Mouse (Mus musculus): ENCODE measurements around the gene Tfrc.
A peak's percentile ranks its signal among the peaks of the same experiment; 100 is the strongest.

Gene Tfrc

GRCm38 (mm10) chr16:32650974-32651618, 42.4 kb downstream of the Tfrc start:
- no peak for DNase-seq

GRCm38 (mm10) chr16:32654071-32654733, 45.5 kb downstream of the Tfrc start:
- DNase-seq: no peak

- DNase-seq: no peak
Observed at GRCm38 (mm10) chr16:32655534-32655933, 46.8 kb downstream of the Tfrc start.

DNA sequence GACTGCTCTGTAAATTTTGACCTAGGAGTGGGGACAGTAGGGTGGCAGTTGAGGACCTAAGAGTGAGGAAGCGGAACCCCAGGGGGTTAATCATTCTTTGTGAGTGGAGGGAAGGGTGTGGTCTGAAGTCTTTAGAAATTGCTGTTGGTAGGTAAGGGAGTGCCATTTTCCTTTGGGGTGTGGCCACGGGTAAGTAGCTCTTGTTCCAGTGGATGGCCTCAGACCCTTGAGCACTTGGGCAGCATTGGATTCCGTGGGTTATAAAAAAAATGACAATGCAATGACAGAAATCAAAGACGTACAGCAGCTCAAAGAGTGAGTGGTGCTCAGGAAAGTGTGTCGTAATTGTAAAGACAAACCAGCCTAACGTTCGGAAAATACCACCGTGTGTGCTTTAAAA, 47.6 kb downstream of the Tfrc start:
- no peak for DNase-seq

DNA sequence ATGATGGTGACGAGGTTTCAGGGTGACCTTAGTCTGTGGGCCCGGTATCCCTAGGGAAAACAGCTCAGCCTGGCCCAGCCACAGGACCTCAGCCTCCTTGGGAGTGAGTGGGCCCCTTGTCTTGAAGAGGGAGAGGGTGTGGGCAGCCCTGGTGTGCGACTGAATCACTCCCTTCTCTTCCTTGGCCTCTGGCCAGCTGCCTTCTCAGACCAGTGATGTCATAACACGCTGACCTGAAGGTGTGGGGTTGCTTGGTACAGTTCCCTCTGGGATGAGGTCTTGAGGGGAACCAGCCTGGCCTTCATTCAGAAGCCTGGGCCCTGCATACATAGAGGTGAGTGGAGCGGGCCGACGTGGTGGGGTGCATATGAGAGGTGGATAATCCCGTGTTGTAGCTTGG, 48.1 kb downstream of the Tfrc start:
- peak in 1 of 2 experiments; percentile 32 for DNase-seq

GRCm38 (mm10) chr16:32657498-32658250, 49.0 kb downstream of the Tfrc start:
- no peak for DNase-seq

- peak; percentile 78 to 81 for DNase-seq
Observed at GRCm38 (mm10) chr16:32658743-32659171, 50.0 kb downstream of the Tfrc start.

DNA sequence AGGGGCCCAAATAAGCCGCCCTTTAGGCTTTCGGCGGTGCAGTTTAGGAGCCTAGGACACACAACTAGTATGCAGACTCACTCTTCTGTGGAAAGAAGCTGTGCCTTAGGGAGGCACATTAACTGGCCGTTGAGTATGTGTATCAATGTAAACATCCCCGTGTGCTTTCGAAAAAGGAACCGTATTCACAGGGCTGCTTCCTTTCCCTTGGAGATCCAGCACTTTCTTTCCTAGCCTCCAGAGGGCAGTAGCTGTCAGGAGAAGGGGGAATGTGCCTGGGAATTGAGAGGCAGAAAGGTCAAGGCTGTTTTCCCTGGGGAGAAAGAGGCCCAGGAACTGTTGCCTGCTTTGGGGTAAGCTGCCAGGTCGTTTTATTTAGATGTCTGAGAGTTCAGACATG, 50.7 kb downstream of the Tfrc start:
- DNase-seq: peak; percentile 79 to 85

- DNase-seq: peak in 1 of 2 experiments; percentile 24
Observed at GRCm38 (mm10) chr16:32660095-32660494, 51.4 kb downstream of the Tfrc start.

DNA sequence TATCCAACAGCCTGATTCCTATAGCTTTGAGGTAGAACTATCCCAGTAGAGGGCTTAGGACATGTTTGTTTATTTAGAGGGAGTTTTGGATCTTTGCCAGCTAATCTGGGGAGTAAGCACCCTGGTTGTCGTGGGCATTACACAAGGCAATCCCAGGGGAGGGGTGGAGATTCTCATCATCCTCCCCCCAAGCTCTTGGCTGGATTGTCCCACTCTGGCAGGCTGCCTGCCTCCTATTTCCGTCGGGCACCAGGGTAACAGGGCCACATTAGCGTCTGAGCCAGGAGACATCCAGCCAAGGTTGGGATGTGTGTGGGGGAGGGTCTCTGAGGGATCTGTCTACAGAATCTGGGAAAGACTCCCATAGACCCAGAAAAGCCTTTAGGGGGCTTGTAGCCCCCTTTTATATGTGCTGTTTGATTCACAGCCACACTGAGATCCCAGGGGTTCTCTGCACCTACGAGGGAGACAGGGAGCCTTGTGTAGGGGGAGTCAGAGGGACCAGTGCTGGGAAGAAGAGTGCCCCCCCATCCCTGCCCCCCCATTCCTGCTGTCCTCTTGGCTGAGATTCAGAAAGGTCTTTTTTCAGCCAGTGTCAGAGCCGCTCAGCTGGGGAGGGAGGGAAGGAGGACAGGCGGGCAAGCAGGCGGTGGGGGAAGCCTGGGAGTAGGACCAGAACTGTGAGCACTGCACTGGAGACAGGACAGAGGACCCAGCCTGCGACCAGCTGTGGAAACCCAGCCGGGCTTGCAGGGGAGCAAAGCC, 52.0 kb downstream of the Tfrc start:
- DNase-seq: peak; percentile 81 to 85

DNA sequence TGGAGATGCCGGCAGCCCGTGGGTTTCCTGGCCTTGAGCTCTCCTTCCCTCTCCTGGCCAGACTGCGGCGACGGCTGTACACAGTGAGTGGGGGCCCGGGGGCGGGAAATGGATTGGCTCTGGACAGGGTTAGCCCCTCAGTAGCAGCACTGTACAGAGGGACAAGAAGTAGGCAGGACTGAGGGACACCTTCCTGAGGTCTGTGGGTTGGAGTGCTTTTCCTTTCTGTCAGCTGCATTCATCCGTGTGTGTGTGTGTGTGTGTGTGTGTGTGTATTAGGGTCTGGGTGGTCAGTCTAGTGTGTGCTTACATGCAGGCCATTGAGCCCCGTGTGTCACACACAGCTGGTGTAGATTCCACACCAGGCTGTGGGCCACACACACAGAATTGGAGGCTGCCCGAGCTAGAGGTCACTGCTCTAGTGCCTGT, 52.8 kb downstream of the Tfrc start:
- peak; percentile 51 to 57 for DNase-seq

DNA sequence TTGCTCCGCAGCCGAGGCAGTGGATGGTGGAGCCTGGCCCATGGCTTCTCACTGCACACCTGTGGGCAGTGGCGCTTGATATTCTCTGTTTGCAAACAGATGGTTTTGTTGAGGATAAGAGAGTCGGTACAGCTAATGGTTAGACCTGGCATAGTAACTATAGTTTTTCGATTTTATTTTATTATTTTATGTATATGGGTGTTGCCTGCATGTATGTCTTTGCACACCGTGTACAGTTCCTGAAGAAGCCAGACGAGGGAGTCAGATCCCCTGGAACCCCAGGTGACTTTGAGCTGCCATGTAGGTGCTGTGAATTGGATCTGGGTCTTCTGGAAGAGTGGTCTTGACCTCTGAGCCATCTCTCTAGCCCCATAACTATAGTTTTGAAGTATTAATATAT, 53.7 kb downstream of the Tfrc start:
- no peak for DNase-seq

DNA sequence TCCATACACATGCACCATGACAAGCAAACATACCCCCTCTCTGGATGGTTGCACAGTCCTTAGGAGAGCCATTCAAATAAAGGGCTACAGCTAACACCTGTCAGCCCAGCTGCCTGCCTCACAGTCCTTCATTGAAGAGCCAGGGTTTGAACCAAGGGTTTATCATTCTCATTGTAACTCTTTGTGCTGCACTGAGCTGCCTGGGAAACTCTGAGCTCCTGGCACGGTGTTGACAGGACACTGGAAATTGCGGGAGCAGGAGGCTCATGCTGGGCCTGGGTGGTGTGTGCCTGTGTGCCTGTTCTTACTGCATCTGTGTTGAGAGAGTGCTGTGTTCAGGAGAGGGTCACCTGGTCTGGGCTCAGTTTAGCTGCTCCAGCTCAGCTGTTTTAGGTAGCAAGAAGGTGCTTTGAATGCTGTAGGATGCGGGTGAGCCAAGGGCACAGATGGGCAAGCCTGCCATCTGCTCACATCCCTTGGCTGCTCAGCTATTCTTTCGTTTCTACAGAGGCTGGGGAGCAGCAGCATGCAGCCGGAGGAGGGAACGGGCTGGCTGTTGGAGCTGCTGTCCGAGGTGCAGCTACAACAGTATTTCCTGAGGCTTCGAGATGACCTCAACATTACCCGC, 54.6 kb downstream of the Tfrc start:
- DNase-seq: peak; percentile 76 to 77

DNA sequence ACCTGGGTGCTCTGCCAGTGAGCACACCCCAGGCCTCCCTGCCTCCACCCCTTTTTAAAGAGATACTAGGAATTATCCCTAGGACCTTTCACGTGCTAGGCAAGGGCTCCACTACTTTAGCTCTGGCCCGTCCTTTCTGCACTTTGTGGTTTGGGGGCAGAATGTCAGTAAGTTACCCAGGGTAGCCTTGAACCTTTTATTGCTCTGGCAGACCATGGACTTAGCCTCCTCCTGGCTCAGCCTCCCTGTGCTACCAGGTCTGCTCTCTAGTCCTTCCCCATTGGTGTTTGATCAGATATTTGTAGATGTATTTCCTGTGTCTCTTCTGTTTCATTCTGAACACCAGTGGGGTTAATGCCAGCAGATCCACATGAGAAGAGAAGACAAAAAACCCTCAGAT, 55.5 kb downstream of the Tfrc start:
- no peak for DNase-seq

DNA sequence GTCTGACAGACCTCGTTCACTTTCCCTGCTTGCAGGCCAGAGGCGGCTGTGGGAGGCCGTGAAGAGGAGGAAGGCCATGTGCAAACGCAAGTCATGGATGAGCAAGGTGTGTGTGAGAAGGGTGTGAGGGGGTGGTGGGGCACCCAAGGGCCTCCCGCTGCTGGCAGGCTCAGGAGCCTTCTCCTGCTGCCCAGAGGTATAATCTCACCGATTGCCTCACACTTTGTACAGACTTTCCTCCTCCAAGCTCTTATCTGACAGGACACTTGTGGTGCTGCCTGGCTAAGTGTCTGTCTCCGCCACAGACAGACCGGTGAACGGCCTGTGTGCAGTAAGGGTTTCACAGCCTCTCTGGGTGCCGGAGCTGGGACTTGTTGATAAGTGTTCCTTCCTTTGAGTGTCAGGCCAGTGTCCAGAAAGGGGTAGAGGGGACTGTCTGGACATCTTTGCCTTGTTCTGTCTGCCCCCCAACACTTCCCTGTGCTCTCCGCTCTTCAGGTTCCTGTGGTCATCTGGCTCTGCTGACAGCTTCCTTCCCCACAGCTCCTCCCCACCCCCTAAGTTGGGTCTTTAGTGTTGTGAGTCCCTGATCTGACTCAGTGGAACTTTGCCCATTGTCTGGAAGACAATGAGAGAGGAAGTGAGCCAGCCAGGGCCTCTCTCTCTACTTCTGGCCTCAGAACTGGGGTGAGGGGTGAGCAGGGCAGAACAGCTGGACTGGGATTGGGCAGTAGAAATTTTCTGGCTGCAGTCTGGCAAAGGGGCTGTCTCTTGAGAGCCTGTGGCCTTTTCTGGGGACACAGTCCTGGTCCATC, 57.3 kb downstream of the Tfrc start:
- DNase-seq: no peak

DNA sequence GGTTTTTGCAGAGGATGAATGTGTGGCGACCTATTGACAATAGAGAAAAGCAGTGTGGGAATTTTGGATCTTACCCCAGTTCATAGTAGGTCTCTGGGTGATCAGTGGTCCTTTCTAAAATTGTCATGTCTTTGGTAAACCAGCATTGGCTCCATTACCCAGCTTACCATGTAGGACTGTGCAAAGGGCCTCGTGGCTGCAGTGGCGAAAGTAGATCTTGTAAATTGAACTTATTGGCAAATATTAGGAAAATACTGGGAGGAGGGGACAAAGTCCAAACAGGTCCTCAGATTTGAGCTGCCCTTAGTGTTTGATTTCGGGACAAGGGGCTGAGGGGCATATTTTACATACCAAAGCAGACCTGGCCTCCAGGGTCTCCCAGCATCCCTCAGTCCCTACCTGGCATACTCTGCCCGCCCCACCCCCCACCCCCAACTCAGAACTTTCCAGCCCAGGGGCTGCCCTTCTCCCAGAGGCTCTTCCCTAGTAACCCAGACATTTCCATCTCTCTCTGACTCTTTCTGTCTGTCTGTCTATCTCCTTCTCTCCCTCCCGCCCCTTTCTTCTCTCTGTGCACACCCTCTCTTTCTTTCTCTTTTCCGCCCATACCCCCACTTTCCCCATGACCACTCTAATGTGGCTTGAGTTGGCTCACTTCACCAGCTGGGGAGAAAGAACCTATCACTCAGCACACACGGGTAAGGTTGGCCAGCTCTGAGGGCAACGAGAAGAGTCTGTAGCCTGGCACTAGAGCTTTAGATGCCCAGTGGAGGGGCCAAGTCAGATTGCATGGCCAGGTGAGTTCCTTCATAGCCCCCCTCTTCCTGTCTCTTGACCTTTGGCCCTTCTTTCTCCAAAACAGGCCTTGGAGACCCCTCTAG, 58.2 kb downstream of the Tfrc start:
- DNase-seq: no peak

GRCm38 (mm10) chr16:32667552-32667872, 58.8 kb downstream of the Tfrc start:
- DNase-seq: no peak

DNA sequence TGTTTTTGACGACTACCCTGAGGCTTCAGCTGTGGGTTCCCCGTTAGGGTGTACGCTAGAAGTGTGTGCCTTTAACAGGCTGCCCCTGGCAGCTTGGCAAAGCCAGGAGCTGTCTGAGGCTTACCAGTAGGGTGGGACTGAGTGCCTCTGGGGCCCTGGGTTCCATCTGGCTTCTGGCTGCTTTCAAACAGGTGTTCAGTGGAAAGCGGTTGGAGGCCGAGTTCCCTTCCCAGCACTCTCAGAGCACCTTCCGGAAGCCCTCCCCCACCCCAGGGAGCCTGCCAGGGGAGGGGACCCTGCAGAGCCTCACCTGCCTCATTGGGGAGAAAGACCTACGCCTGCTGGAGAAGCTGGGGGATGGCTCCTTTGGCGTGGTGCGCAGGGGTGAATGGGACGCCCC, 59.3 kb downstream of the Tfrc start:
- peak in 1 of 2 experiments; percentile 23 for DNase-seq

- DNase-seq: peak in 1 of 2 experiments; percentile 41
Observed at GRCm38 (mm10) chr16:32668472-32668871, 59.8 kb downstream of the Tfrc start.

DNA sequence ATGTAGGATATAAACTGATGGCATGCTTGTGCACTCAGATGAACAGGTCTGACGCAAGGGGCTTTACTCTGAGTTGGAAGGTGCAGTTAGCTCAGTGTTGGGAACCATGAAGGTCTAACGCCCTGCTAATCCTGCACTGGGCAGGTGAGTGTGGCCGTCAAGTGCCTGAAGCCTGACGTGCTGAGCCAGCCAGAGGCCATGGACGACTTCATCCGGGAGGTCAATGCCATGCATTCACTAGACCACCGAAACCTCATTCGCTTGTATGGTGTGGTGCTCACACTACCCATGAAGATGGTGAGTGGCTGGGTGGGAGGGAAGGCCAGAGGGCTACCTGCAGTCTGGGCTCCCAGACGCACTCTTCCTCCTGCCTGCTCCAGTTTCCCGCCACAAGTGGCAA, 60.5 kb downstream of the Tfrc start:
- DNase-seq: no peak

Measured in cerebellum, postnatal 25 days (tissue).